Mouse (Mus musculus): ENCODE data around the gene Slc33a1. TPM values are rescaled to one million over a fixed set of nuclear protein-coding genes. Genes with fewer than 3 reads are reported as not detected.

Slc33a1 gene
- polyA plus RNA-seq (2016; fragmentation: Nextera tagmentation; extraction: Ambion mirVana) = 12.9 and 13.2 TPM in 2 replicates

- no peaks in the 10 kb centered on the region for H3K9me3 ChIP-seq
- peaks cover 34% of the 10 kb centered on the region for H3K4me1 ChIP-seq
- peak; percentile 98 for DNase-seq (ENCODE audit: extremely low spot score, low spot score)
- H3K36me3 ChIP-seq (replicated peaks) = no peaks in the 10 kb centered on the region
- H3K27me3 ChIP-seq (ENCODE audit: poor library complexity, severe bottlenecking) = peaks cover 13% of the 10 kb centered on the region
- H3K4me3 ChIP-seq = peak within 1 kb of the TSS; percentile 94
- WGBS = under 1% methylated on average over 69 of the region's 69 CpGs
- peak within 1 kb of the TSS; percentile 88 for H3K27ac ChIP-seq
Observed at GRCm38 (mm10) chr3:63964100-63964921, at the start of gene Slc33a1. Gene Slc33a1, minus strand, starts transcription at chr3:63964768.

DNA sequence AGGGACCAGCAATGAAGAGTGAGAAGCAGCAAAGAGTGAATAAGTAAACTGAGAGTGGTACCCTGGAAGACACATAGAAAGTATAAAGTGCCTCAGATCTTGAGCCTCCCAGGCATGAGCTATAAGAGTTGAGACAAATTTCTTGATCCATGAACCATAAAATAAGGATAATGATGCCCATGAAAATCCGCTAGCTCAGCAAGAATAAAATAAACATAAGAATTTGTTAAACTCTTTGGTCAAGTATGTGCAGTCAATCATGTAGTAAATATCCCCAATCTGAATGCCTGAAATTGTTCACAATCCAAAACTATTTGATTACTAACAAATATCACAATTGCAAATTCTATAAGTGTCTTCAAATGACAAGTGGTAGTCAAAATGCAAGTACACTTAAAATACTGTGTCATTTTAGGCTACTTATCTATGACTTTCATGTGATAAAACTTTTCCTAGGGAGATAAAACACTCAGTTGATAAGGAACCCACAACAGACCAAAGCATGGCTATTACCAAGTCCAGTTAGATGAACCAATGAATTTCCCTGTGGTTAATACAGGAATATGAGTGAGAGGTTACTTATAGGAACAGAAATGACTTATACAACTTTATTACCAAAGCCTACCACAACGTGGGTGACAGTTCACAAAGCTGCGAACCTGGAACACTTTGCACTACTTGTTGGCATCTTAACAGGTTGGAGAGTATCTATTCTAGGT lies 24.3 kb upstream of the Slc33a1 start:
- Histone ChIP-seq H3K27me3 (ENCODE audit: poor library complexity, severe bottlenecking) (no peaks in the 10 kb centered on the region), H3K27ac (no peak overlapping the region), H3K36me3 (replicated peaks) (peaks cover 96% of the 10 kb centered on the region), H3K4me1 (no peaks in the 10 kb centered on the region), H3K9me3 (no peaks in the 10 kb centered on the region), H3K4me3 (no peak overlapping the region)
- DNase-seq (ENCODE audit: extremely low spot score, low spot score) = no peak
- 93% methylated on average over 3 of the region's 3 CpGs for WGBS

DNA sequence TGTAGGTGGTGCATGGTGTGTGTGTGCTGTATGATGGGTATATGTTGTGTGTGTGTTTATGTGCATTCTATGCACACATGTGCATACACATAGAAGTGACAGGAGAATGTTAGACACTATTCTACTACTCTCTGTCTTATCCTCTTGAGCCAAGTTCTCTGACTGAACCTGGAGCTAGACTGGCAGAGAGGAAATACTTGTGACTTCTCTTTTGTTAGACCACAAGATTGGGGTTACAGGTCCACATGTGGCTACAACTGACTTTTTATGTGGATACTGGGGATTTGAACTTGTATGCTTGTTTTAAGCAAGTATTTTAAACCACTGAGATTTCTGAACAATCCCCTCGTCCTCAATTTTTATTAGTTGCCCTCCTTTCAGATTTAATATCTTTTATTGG lies 22.1 kb upstream of the Slc33a1 start:
- 96% methylated on average over 1 of the region's 1 CpGs for WGBS
- no peak for DNase-seq (ENCODE audit: extremely low spot score, low spot score)
- Histone ChIP-seq H3K36me3 (replicated peaks) (peaks cover 96% of the 10 kb centered on the region), H3K27me3 (ENCODE audit: poor library complexity, severe bottlenecking) (no peaks in the 10 kb centered on the region), H3K9me3 (no peaks in the 10 kb centered on the region), H3K4me3 (no peak overlapping the region), H3K4me1 (no peaks in the 10 kb centered on the region), H3K27ac (no peak overlapping the region)

DNA sequence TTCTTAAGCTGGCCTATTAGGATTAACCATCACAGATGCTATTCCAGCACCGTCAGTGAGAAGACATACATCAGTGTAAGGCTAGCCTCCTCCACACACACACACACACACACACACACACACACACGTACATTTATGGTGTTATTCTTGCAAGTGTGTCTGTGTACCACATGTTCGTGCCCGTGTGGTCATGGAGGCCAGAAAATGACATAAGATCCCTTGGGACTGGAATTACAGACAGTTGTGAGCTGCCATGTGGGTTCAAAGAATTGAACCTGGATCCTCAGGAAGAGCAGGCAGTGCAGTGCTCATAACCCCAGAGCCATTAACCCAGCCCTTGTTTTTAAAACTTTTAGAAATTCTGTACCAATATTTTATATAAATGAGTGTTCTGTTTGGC lies 13.3 kb upstream of the Slc33a1 start:
- peak overlapping the region; percentile 73 for H3K4me3 ChIP-seq
- DNase-seq (ENCODE audit: extremely low spot score, low spot score) = no peak
- H3K4me1 ChIP-seq = peaks cover 22% of the 10 kb centered on the region
- no peak overlapping the region for H3K27ac ChIP-seq
- no peaks in the 10 kb centered on the region for H3K9me3 ChIP-seq
- peaks cover 43% of the 10 kb centered on the region for H3K36me3 ChIP-seq (replicated peaks)
- no peaks in the 10 kb centered on the region for H3K27me3 ChIP-seq (ENCODE audit: poor library complexity, severe bottlenecking)
- 87% methylated on average over 4 of the region's 4 CpGs for WGBS

DNA sequence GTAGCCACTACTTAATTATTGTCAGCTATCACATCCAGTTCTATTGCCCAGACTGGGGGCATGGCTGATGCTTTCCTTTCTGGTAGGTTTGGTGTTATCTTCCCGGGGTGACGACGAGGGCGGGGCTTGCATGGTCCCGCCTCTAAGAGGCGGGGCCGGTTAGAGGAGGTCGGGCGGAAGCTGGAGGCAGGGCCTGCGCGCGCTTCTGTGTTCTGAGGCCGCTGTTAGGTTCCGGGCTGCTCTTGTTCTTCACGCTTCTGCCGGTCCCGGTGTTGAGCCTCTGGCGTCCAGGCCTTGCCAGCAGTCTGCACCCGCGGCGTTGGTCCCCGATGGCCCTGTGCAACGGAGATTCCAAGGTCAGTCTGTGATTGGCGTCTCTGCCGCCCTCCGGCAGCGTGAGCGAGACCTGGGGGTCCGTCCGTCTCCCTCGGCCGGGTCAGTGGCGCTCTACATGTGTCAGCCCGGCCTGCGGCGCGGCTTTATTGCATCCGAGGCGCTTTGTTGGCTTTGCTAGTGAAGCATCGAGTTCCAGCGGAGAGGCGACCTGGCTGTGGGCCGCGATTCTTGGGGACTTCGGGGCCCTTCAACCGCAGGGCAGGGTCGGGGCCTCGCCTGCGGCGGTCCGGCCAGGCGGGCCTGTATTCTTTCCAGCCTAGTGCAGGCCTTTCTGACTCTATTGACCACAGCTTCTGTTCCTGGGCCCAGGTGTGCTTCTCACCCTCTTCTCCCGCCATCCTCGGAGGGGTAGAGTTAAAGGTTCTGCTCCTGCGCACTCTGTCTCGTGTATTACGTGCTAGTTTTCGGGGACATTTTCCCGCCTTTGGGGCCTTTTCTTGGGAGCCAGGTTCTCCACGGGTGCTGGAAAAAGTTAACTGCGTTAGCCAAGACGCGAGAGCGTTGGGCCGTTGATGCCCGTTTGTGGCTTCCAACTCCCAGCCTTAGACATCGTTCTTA lies 11.7 kb upstream of the Slc33a1 start, which contains the start of gene Gmps:
Gmps (plus strand) TSS at position 152 of the 954 bp plus-strand sequence.
- no peaks in the 10 kb centered on the region for H3K27me3 ChIP-seq (ENCODE audit: poor library complexity, severe bottlenecking)
- H3K4me1 ChIP-seq = peaks cover 22% of the 10 kb centered on the region
- WGBS = under 1% methylated on average over 67 of the region's 67 CpGs
- peak; percentile 91 for DNase-seq (ENCODE audit: extremely low spot score, low spot score)
- no peaks in the 10 kb centered on the region for H3K9me3 ChIP-seq
- peaks cover 28% of the 10 kb centered on the region for H3K36me3 ChIP-seq (replicated peaks)
- peak within 1 kb of the TSS; percentile 96 for H3K27ac ChIP-seq
- peak within 1 kb of the TSS; percentile 73 for H3K4me3 ChIP-seq

GRCm38 (mm10) chr3:63965929-63966328 lies 1.4 kb upstream of the Slc33a1 start:
- DNase-seq (ENCODE audit: extremely low spot score, low spot score) = no peak
- no peaks in the 10 kb centered on the region for H3K9me3 ChIP-seq
- no peak overlapping the region for H3K4me3 ChIP-seq
- no peak overlapping the region for H3K27ac ChIP-seq
- peaks cover 13% of the 10 kb centered on the region for H3K27me3 ChIP-seq (ENCODE audit: poor library complexity, severe bottlenecking)
- peaks cover 34% of the 10 kb centered on the region for H3K4me1 ChIP-seq
- 74% methylated on average over 2 of the region's 2 CpGs for WGBS
- H3K36me3 ChIP-seq (replicated peaks) = no peaks in the 10 kb centered on the region

DNA sequence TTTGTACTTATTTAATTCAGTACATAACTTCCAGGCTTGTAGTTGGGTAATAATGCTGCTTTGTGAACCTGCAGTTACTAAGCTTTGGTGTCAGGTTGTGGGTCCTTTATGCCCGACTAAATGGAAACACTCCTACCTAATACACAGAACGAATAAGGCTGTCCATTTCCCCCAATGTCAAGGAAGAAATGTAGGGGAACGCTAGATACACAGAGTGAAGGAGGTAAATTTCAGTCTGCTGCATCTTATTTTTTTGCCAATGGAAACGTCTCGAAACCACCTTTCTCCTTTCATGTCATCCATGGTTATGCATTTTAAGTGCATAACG lies 318 bp upstream of the Slc33a1 start:
- 77% methylated on average over 6 of the region's 6 CpGs for WGBS
- Histone ChIP-seq H3K4me3 (peak overlapping the region; percentile 94), H3K4me1 (peaks cover 34% of the 10 kb centered on the region), H3K36me3 (replicated peaks) (no peaks in the 10 kb centered on the region), H3K27me3 (ENCODE audit: poor library complexity, severe bottlenecking) (peaks cover 13% of the 10 kb centered on the region), H3K9me3 (no peaks in the 10 kb centered on the region), H3K27ac (peak overlapping the region; percentile 88)
- DNase-seq (ENCODE audit: extremely low spot score, low spot score) = no peak

DNA sequence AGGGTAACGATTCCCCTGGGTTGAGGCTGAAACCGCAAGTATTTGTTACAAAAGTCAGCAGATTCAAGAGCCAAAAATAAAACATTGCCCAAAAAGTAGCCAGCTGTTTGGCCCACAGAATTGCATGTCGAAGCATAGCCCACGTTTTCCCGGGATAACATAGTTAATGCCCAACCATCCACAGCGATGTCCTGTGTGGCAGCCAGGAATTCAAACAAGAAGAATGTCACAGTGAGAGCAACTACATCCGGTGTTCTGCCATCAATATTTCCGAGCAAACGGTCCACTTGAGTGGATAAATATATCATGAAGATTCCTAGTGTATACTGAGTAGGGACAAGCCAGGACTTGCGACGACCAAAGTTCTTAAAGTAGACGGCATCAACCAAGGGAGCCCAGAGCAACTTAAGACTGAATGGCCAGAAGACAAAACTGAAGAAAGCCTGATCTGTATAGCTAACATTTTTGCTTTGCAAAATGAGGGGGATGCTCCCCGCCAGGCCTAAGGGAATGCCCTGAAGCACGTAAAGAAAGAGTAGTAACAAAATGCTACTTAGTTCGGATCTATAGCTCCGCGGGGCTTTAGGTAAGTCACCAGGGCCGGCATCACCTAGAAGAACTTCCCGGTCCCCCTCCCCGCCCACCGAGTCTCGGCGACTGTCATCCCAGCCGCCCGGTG lies 1.0 kb downstream of the Slc33a1 start:
- H3K4me1 ChIP-seq = peaks cover 34% of the 10 kb centered on the region
- H3K9me3 ChIP-seq = no peaks in the 10 kb centered on the region
- peak overlapping the region; percentile 88 for H3K27ac ChIP-seq
- 12% methylated on average over 25 of the region's 25 CpGs for WGBS
- H3K36me3 ChIP-seq (replicated peaks) = no peaks in the 10 kb centered on the region
- H3K4me3 ChIP-seq = peak overlapping the region; percentile 94
- no peak for DNase-seq (ENCODE audit: extremely low spot score, low spot score)
- peaks cover 13% of the 10 kb centered on the region for H3K27me3 ChIP-seq (ENCODE audit: poor library complexity, severe bottlenecking)

DNA sequence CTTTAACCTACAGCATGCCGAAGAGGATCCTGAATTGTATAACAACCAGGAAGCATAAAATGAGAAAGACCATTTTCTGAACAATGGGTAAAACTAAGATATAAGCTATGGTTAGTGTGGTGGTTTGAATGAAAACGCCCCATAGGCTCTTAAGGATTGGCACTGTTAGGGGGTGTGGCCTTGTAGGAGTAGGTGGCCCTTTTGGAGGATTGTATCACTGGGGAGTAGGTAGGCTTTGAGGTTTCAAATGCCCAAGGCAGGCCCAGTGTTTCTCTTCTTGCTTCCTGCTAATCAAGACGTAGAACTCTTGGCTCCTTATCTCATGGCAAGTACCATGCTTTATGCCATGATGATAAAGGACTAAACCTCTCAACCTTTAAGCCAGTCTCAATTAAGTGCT lies 14.7 kb downstream of the Slc33a1 start:
- Histone ChIP-seq H3K9me3 (no peaks in the 10 kb centered on the region), H3K36me3 (replicated peaks) (peaks cover 7% of the 10 kb centered on the region), H3K4me1 (no peaks in the 10 kb centered on the region), H3K4me3 (no peak overlapping the region), H3K27ac (no peak overlapping the region), H3K27me3 (ENCODE audit: poor library complexity, severe bottlenecking) (no peaks in the 10 kb centered on the region)
- 87% methylated on average over 3 of the region's 3 CpGs for WGBS
- no peak for DNase-seq (ENCODE audit: extremely low spot score, low spot score)

- no peak for DNase-seq (ENCODE audit: extremely low spot score, low spot score)
- Histone ChIP-seq H3K36me3 (replicated peaks) (peaks cover 7% of the 10 kb centered on the region), H3K27me3 (ENCODE audit: poor library complexity, severe bottlenecking) (no peaks in the 10 kb centered on the region), H3K4me3 (no peak overlapping the region), H3K27ac (no peak overlapping the region), H3K4me1 (no peaks in the 10 kb centered on the region), H3K9me3 (no peaks in the 10 kb centered on the region)
- 89% methylated on average over 2 of the region's 2 CpGs for WGBS
Observed at GRCm38 (mm10) chr3:63941204-63941850, 23.2 kb downstream of the Slc33a1 start.

DNA sequence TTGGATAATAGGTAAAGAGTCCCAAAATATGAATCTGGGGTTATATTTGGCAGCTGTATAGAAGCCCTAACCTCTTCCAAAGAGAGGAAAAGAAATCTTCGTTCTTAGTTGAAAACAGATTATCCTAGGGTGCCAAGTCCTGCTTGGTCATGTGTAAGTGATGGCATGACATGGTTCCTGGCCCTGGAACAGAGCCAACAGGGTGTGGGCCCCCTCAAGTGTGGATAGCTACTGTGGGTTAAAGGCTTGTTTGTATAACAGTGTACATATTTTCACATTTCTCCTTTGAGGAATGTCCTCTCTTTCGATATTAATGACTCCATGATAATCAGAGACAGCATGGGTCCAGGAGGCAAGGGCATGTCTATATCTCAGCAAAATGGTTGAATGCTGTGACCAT lies 25.6 kb downstream of the Slc33a1 start:
- no peaks in the 10 kb centered on the region for H3K4me1 ChIP-seq
- no peaks in the 10 kb centered on the region for H3K9me3 ChIP-seq
- H3K27me3 ChIP-seq (ENCODE audit: poor library complexity, severe bottlenecking) = no peaks in the 10 kb centered on the region
- DNase-seq (ENCODE audit: extremely low spot score, low spot score) = no peak
- no peaks in the 10 kb centered on the region; the same call in 1 of the 2 replicates for H3K36me3 ChIP-seq (replicated peaks)
- no peak overlapping the region for H3K27ac ChIP-seq
- 86% methylated on average over 2 of the region's 2 CpGs for WGBS
- no peak overlapping the region for H3K4me3 ChIP-seq

All from forebrain, embryonic 10.5 days (tissue).